Mouse (Mus musculus): ENCODE data around the gene Lrrc30.

DNA sequence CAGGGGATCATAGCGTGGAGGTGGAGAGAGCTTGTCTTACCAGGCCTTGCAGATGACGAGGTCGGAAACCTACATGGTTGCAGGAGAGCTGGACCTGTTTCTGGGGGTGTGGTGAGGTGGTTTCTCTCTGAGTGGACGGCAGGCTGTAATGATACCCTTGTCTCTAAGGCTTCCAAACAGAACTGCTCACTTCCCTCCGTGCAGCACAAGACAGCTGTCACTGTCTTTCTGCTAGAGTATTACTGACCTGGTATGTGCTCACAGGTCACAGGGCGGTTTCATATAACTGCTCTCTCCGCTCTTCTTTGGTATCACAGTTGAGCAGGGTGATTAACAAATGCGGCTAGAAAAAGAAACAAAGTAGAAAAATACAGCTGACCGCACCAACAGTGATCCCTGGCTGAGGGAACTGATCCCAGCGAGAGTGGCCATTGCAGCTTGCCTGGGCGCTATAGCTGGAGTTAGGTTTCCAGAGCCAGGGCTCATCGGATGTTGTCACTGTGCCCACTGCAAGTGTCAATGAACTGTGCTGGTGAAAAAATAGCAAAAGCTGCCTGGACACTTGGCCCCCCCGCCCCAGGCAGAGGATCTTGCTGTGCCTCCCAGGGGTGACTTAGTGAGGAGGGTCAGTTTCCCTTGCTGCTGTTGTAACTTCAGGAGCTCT lies at the start of gene Lrrc30:
- TF ChIP-seq EP300 (IDR thresholded peaks at IDR 0.05; ENCODE audit: low read depth), result no peak
- no peak for TF ChIP-seq CTCF (IDR thresholded peaks at IDR 0.05; ENCODE audit: low read depth)
